In genomic region chr8:116519676-116520075, GRCm38 (mm10) we compare ENCODE assay signal across 13 mouse cellular contexts. TPM values are rescaled to one million over a fixed set of nuclear protein-coding genes. Genes with fewer than 3 reads are reported as not detected.
"Had no signal": no experiment of that assay in that cellular context is flagged by ENCODE, and none has a peak within 500 bp of the region (broad histone marks: within the 10 kb centered on the region; RNA-seq: fewer than 3 reads in every experiment).

No protein-coding gene starts in this region.

- H3K9ac ChIP-seq: limb, embryonic 13.5 days; liver, embryonic 14.5 days; midbrain, embryonic 13.5 days had no signal

- H3K27me3 ChIP-seq: limb, embryonic 13.5 days; midbrain, embryonic 13.5 days had no signal

- ATAC-seq: midbrain, embryonic 13.5 days had no signal

- H3K27ac ChIP-seq: kidney, postnatal 0 days; layer of hippocampus, adult 2 months; limb, embryonic 13.5 days; liver, embryonic 14.5 days; midbrain, embryonic 13.5 days; stomach, postnatal 0 days had no signal

- H3K4me1 ChIP-seq: limb, embryonic 13.5 days; midbrain, embryonic 13.5 days had no signal

- DNase-seq: kidney, postnatal 36 days; left cerebral cortex, postnatal 4 days; lung, adult 18-20 months; right cerebral cortex, adult 18-20 months; thymus, adult 18-20 months; thymus, postnatal 14 days had no signal

- H3K4me3 ChIP-seq: layer of hippocampus, adult 2 months; limb, embryonic 13.5 days; midbrain, embryonic 13.5 days had no signal

- H3K36me3 ChIP-seq: limb, embryonic 13.5 days; midbrain, embryonic 13.5 days had no signal

RNA-seq across cellular contexts. Expression of gene Dynlrb2, which starts 14.9 kb away (rescaled TPM):
- total RNA-seq: liver, adult 2 months had no signal
- polyA plus RNA-seq: limb, embryonic 13.5 days; liver, adult 2 months; liver, embryonic 14.5 days had no signal
